Mouse (Mus musculus): Measurements from ENCODE around the gene Vsig10.
"Not testable (repeated sequence)": the region's sequence is repeated elsewhere in the genome, so short reads cannot be mapped to it uniquely, and the experiment has no call there.

DNA sequence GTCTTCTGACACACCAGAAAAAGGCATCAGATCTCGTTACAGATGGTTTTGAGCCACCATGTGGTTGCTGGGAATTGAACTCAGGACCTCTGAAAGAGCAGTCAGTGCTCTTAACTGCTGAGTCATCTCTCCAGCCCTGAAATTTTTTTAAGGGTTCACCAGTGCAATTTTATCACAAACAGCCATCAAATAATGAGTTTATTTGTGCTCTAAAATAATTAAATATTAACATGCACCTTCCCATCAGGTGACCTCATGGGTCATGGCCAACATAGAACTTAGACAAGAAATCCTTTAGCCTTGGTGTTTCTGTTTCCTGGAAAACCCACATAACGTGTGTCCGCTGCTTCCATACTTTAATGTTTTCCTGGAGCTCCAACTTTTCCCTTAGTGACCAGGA lies 25.1 kb upstream of the Vsig10 start:
- not testable (repeated sequence) for TF ChIP-seq POLR2A (IDR thresholded peaks at IDR 0.05; ENCODE audit: extremely low read depth, insufficient read depth, low read length); CTCF (IDR thresholded peaks at IDR 0.05; ENCODE audit: low read depth, low read length)
